Mouse (Mus musculus) kidney, embryonic 15.5 days (tissue): ENCODE measurements at regions not wholly inside any gene's neighbourhood (a gene's known extent, or its start where the extent isn't known, plus 50 kb on each side); places are given as distances from the start of the nearest gene placed in this dataset.

Experiments
- ATAC-seq: fragments of 200-750 bp; cut with Nextera tagmentation; replicated peaks from 2 replicates; pipeline ENCODE4 v1.8.0; 2017; ENCODE audit warnings: moderate TSS enrichment; ENCODE audit not compliant: low FRiP score
- H3K27ac ChIP-seq: fragments of 300-500 bp; sonication (generic); 2 replicates; pipeline ENCODE4 v1.5.1; 2015; ENCODE audit warnings: mild to moderate bottlenecking, inconsistent platforms
- H3K27me3 ChIP-seq: fragments of 300-500 bp; sonication (generic); 2 replicates; pipeline ENCODE4 v1.6.1; 2015; ENCODE audit warnings: inconsistent platforms
- H3K36me3 ChIP-seq: fragments of 300-500 bp; sonication (generic); 2 replicates; pipeline ENCODE4 v1.6.1; 2015; ENCODE audit warnings: inconsistent platforms
- H3K4me1 ChIP-seq: fragments of 300-500 bp; sonication (generic); 2 replicates; pipeline ENCODE4 v1.6.1; 2015; ENCODE audit warnings: inconsistent platforms
- H3K4me2 ChIP-seq: fragments of 300-500 bp; sonication (generic); 2 replicates; pipeline ENCODE4 v1.6.1; 2015; ENCODE audit warnings: moderate library complexity, mild to moderate bottlenecking, inconsistent platforms
- H3K4me3 ChIP-seq: fragments of 300-500 bp; sonication (generic); replicated peaks from 2 replicates; pipeline ENCODE4 v1.5.1; 2015; ENCODE audit warnings: mild to moderate bottlenecking, inconsistent platforms
- H3K9ac ChIP-seq: fragments of 300-500 bp; sonication (generic); 2 replicates; pipeline ENCODE4 v1.6.1; 2015; ENCODE audit warnings: mild to moderate bottlenecking, inconsistent platforms
- H3K9me3 ChIP-seq: fragments of 300-500 bp; sonication (generic); replicated peaks from 2 replicates; pipeline ENCODE4 v1.6.1; 2016; ENCODE audit warnings: inconsistent platforms
- WGBS: fragments of 180-500 bp; shearing (Covaris S2); methylation state at CpG from one replicate; pipeline ENCODE4 v1.1.7; 2015; ENCODE audit warnings: mixed read lengths; 5-methylcytosine and 5-hydroxymethylcytosine counted together

DNA sequence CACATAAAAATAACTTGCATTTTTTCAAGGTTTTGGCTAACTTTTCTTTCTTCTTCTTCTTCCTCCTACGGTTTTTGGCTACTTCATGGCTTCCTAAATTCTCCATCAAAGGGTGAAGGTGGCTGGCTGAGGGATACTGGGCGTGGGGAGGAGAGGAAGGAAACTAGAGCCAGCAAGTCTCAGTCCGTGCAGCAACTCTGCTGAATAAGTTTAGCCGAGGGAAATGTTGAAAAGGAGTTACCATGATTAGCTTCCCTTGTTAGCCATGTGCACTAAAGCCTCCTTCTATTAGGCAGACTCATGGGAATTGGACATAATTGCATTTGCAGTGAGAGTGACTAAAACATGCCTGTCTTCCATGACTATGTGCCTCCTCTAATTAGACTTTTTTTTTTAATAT is 345.1 kb upstream of the Adamts9 start:
- no peak for ATAC-seq
- WGBS: 64% methylated on average over 4 of the region's 4 CpGs
- Histone ChIP-seq H3K27ac (no peak overlapping the region), H3K4me1 (no peaks in the 10 kb centered on the region), H3K9me3 (no peaks in the 10 kb centered on the region), H3K4me2 (no peak overlapping the region), H3K9ac (no peak overlapping the region), H3K27me3 (no peaks in the 10 kb centered on the region), H3K36me3 (no peaks in the 10 kb centered on the region), H3K4me3 (no peak overlapping the region)

DNA sequence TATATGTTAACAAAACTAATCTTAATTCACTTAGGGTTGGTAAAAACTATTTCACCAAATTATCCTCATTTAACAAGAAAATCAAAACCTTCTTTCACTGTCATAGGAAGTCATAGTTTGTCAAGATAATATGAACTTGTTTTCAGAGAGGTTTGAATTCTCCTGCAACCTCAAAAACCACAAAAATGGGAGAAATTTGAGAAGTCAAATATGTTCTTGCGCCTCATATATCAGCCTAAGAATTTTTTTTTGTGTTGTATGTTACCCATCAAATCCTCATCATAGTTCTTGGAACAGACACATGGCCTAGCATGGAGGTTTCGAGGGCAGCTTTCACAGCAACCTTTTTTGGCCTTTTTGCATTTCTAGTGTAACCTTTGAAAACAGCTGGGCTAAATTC is 342.5 kb upstream of the Adamts9 start:
- no peak overlapping the region for H3K4me2 ChIP-seq
- no peak overlapping the region for H3K9ac ChIP-seq
- no peaks in the 10 kb centered on the region for H3K27me3 ChIP-seq
- no peaks in the 10 kb centered on the region for H3K9me3 ChIP-seq
- no peak for ATAC-seq
- H3K27ac ChIP-seq: no peak overlapping the region
- no peaks in the 10 kb centered on the region for H3K4me1 ChIP-seq
- H3K36me3 ChIP-seq: no peaks in the 10 kb centered on the region
- H3K4me3 ChIP-seq: no peak overlapping the region
- 89% methylated on average over 2 of the region's 2 CpGs for WGBS

DNA sequence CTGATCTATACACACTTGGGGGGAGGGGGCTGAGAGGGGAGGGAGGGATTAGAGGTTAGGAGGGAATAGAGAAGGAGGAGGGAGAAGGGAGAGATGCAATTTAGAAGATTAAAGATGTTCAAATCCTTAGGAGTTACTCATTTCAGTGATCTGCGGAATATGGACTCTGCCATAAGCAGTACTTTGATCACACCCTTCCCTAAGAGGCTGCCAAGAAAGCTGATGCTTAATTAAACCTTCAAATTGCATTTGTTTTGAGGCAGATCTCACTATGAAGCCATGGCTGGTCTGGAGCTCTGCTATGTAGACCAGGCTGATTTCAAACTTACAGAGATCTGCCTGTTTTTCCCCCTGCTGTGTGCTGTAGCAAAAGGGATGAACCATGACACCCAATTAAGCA is 338.2 kb upstream of the Adamts9 start:
- Histone ChIP-seq H3K4me3 (no peak overlapping the region), H3K27me3 (no peaks in the 10 kb centered on the region), H3K4me2 (no peak overlapping the region), H3K4me1 (no peaks in the 10 kb centered on the region), H3K27ac (no peak overlapping the region), H3K9ac (no peak overlapping the region), H3K9me3 (no peaks in the 10 kb centered on the region), H3K36me3 (no peaks in the 10 kb centered on the region)
- no peak for ATAC-seq
- WGBS: 78% methylated on average over 1 of the region's 1 CpGs

DNA sequence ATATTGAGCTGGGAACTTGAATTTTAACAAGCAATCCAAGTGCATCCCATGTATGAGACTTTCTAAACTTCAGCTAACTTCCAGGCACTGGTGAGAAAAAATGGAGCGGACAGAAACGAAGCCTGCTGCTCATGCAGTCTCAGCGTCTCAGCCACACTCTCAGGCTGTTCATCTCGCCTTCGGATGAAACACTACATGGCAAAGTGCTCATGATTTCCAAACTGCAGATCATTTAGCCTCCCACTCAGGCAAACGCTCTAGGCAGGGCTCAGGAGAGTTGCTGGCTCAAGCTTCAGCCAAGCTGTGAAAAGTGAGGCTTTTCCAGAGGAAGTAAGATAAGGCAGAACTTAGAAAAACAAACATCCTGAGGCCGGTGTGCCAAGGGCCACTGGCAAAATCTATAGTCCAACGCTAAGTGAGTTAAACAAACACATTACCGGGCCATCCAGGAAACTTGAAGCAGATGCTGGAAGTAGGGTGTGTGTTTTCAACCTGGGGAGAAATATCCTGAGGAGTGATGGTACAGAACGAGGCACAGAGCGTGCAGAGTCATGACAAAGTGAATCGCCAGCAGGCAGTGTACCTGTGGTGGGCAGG is 330.7 kb upstream of the Adamts9 start:
- Histone ChIP-seq H3K4me2 (no peak overlapping the region), H3K4me3 (no peak overlapping the region), H3K27ac (peak overlapping the region; percentile 33), H3K27me3 (no peaks in the 10 kb centered on the region), H3K9me3 (no peaks in the 10 kb centered on the region), H3K36me3 (no peaks in the 10 kb centered on the region), H3K4me1 (peaks cover 18% of the 10 kb centered on the region), H3K9ac (no peak overlapping the region)
- WGBS: 21% methylated on average over 12 of the region's 12 CpGs
- ATAC-seq: peak; percentile 18; the same call in 1 of the 2 replicates

DNA sequence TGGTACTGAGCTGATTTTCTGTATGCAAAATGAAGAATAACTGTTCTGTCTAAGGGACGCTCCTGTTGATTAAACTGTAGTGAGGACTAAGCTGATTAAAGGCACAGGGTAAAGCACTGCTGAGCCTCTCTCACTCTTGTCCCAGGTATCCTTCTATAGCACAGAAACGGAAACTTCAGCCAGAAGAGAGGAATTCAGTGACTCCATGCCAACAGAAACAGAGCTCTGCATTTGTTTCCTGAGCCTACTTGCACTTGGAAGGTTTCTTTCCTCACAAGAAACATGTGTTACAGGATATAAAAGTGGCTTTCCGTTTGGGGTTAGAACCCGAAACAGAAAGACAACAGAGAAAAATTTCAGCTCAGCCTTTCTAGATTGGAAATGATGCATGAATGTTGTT is 328.9 kb upstream of the Adamts9 start:
- Histone ChIP-seq H3K27ac (peak overlapping the region; percentile 75), H3K4me1 (peaks cover 18% of the 10 kb centered on the region), H3K9me3 (no peaks in the 10 kb centered on the region), H3K4me3 (no peak overlapping the region), H3K36me3 (no peaks in the 10 kb centered on the region), H3K9ac (no peak overlapping the region), H3K27me3 (no peaks in the 10 kb centered on the region), H3K4me2 (no peak overlapping the region)
- ATAC-seq: no peak
- 48% methylated on average over 4 of the region's 4 CpGs for WGBS

DNA sequence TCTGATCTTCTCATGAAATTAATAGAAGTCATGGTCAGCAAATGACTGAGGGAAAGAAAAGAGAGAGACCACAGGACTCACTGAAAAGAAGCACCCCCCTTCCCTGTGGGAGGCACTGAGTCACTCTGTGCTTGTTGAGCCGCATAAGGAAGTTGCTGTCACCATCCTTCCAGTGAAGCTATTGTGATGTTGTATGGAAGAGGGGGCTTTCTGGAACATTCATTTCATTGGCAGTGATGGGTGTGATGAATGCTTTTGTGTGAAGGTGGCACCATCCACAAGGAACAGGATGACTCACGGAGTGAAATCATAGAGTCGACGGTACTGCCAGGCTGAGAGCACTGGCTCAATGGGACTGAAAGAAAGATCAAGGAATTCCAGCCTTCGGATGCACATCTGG is 323.5 kb upstream of the Adamts9 start:
- Histone ChIP-seq H3K27me3 (no peaks in the 10 kb centered on the region), H3K4me3 (no peak overlapping the region), H3K9ac (no peak overlapping the region), H3K36me3 (no peaks in the 10 kb centered on the region), H3K9me3 (no peaks in the 10 kb centered on the region), H3K4me1 (no peaks in the 10 kb centered on the region), H3K27ac (no peak overlapping the region), H3K4me2 (no peak overlapping the region)
- 94% methylated on average over 5 of the region's 5 CpGs for WGBS
- no peak for ATAC-seq

DNA sequence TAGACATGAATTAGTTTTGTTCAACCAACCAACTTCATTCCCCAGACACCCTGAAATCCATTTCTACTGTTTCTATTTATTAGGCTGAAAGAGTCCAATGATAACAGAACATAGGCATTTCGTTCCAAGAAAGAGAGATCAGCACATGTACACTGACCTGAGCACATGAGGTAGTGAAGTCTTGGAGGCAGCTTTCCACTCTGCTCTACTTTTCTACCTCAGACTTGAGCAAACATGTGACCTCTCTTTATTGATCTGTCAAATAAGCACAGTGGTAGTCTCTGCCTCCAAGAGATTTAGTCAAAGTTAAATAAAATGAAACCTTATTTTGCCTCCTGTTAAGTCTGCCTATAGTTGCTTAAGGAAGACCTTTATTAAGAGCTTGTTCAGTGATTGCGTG is 321.9 kb upstream of the Adamts9 start:
- H3K4me2 ChIP-seq: no peak overlapping the region
- H3K9ac ChIP-seq: no peak overlapping the region
- 90% methylated on average over 2 of the region's 2 CpGs for WGBS
- H3K27ac ChIP-seq: no peak overlapping the region
- H3K9me3 ChIP-seq: no peaks in the 10 kb centered on the region
- H3K4me1 ChIP-seq: no peaks in the 10 kb centered on the region
- ATAC-seq: no peak
- H3K36me3 ChIP-seq: no peaks in the 10 kb centered on the region
- no peak overlapping the region for H3K4me3 ChIP-seq
- H3K27me3 ChIP-seq: no peaks in the 10 kb centered on the region

DNA sequence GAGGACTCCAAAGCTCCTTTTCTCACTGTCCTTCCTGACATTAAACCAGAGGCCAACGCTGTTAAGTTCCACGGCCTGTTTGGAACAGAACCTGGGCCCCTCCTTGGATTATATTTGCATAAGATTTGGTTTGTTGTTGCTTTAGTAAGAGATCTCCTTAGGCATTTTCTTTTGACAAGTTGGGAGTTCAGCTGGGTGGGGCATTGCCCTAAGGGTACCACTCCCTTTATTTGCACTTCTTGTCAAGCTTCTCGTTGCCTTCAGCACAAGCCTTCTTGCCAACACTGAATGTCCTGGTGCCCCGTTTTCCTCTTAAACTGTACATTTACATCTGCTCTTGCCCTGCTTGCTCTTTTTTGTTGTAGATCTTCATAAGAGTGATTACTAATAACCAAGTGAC is 317.5 kb upstream of the Adamts9 start:
- WGBS: 79% methylated on average over 4 of the region's 4 CpGs
- no peaks in the 10 kb centered on the region for H3K36me3 ChIP-seq
- no peaks in the 10 kb centered on the region for H3K4me1 ChIP-seq
- no peak overlapping the region for H3K4me3 ChIP-seq
- no peak overlapping the region for H3K9ac ChIP-seq
- no peak overlapping the region for H3K4me2 ChIP-seq
- H3K27ac ChIP-seq: no peak overlapping the region
- no peak for ATAC-seq
- H3K9me3 ChIP-seq: no peaks in the 10 kb centered on the region
- no peaks in the 10 kb centered on the region for H3K27me3 ChIP-seq

DNA sequence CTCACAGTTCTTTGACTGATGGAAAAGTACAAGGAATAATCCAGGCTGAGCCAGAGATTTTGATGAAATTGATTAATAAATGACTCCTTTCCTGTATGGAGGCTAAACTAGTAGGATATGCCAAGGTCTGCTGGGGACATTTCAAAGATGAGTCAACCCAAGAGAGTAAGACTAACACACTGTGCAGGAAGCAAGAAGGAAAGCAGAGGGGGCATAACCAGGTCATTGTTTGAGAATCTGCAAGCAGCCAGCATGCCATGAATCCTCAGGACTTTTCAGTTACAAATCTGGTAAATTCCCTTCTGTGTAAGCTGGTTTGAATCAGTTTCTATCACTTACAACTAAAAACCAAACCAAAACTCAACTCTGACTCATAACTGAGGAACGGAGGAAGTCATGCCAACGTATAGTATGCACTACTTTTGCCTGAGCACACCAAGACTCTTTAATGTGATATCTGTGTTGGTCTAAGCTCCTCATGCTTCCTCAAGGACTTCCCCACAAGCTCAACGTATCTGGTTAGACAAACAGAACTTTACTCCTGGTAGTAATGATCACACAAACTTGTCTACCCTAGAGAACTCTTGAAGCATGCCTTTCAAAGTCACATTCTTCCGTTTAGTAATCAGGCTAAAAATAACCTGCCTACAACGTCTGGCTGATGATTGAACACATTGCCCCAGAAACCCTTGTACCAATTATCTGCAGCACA is 314.0 kb upstream of the Adamts9 start:
- WGBS: 68% methylated on average over 5 of the region's 5 CpGs
- no peak for ATAC-seq
- Histone ChIP-seq H3K9ac (no peak overlapping the region), H3K4me2 (no peak overlapping the region), H3K36me3 (no peaks in the 10 kb centered on the region), H3K9me3 (no peaks in the 10 kb centered on the region), H3K4me1 (peaks cover 2% of the 10 kb centered on the region; the same call in 1 of the 2 replicates), H3K4me3 (no peak overlapping the region), H3K27me3 (no peaks in the 10 kb centered on the region), H3K27ac (no peak overlapping the region)

GRCm38 (mm10) chr6:93253746-93254145 is 310.5 kb upstream of the Adamts9 start:
- WGBS: 58% methylated on average over 7 of the region's 7 CpGs
- Histone ChIP-seq H3K4me1 (peaks cover 2% of the 10 kb centered on the region; the same call in 1 of the 2 replicates), H3K4me2 (no peak overlapping the region), H3K36me3 (no peaks in the 10 kb centered on the region), H3K27me3 (no peaks in the 10 kb centered on the region), H3K9me3 (no peaks in the 10 kb centered on the region), H3K4me3 (no peak overlapping the region), H3K9ac (no peak overlapping the region), H3K27ac (no peak overlapping the region)
- ATAC-seq: no peak

DNA sequence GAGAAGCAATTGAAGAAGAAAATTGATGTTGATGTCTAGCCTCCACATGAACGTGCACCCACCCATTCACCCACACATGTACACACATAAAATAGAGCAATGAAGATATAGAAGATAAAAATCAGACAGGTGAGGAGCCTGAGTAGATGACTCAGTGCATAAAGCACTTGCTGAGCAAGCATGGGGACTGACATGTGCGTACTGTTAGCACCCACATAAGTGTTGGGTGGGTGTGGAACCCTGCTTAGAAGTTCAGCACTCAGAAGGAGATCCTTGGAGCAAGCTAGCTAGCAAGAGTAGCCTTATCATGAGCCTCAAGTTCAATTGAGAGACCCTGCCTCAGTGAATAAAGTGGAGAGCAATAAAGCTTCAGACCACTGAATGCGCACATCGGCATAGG is 305.7 kb upstream of the Adamts9 start:
- Histone ChIP-seq H3K36me3 (no peaks in the 10 kb centered on the region), H3K4me1 (peaks cover 2% of the 10 kb centered on the region; the same call in 1 of the 2 replicates), H3K9me3 (no peaks in the 10 kb centered on the region; the same call in 1 of the 2 replicates), H3K4me2 (no peak overlapping the region), H3K27me3 (no peaks in the 10 kb centered on the region), H3K9ac (no peak overlapping the region), H3K27ac (no peak overlapping the region), H3K4me3 (no peak overlapping the region)
- ATAC-seq: no peak
- WGBS: 95% methylated on average over 4 of the region's 4 CpGs

DNA sequence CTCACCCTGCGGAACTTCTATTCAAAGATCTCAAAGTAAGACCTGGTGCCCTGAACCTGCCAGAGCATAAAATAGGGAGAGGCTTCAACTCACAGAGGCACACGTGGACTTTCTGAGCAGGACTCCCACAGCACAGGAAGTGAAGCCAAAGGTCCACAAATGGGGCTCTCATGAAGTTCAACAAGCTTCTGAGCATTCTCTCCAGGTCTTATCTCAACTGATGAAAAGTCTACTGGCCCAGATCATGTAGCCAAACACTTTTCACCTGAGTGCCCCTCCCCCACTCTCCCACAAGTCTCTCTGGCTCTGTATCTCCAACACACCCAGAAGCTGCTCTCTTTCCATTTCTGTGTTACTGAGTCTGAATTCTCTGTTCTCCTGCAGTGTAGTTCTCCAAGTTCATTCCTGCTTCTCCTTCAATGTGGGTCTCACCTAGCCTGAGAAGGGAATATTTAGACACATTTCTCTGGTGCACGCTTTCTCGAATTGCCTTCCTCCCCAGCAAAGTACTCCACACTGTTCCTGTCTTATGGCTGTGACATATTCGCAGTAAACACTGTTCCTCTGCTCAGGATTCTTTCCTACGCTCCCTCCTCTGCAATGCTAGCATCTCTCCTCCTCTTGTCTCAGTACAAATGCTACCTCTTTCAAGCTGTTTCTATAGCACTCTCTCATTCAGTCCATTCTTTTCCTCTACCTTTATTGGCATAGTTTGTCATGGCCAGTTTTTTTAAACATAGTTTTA is 303.4 kb upstream of the Adamts9 start:
- no peak overlapping the region for H3K27ac ChIP-seq
- no peak overlapping the region for H3K4me3 ChIP-seq
- no peaks in the 10 kb centered on the region for H3K27me3 ChIP-seq
- H3K4me2 ChIP-seq: no peak overlapping the region
- no peaks in the 10 kb centered on the region; the same call in none of the 2 replicates for H3K9me3 ChIP-seq
- H3K9ac ChIP-seq: no peak overlapping the region
- no peak for ATAC-seq
- 72% methylated on average over 6 of the region's 6 CpGs for WGBS
- no peaks in the 10 kb centered on the region for H3K36me3 ChIP-seq
- no peaks in the 10 kb centered on the region for H3K4me1 ChIP-seq
